Mouse (Mus musculus) G1E (cell line): Measurements from ENCODE around the gene Peak1.

ENCODE experiments used
- CTCF ChIP-seq: IDR thresholded peaks from 2 replicates; pipeline ENCODE4 v1.5.1; 2012; ENCODE audit warnings: low read depth, low read length, inconsistent platforms, mixed read lengths
- GATA1 ChIP-seq: IDR thresholded peaks from 2 replicates; pipeline ENCODE4 v1.6.1; 2012; ENCODE audit warnings: borderline replicate concordance, low read length, inconsistent platforms, mixed read lengths
- TAL1 ChIP-seq: conservative IDR thresholded peaks from 2 replicates; pipeline ENCODE4 v1.6.1; 2012; ENCODE audit warnings: low read depth, low read length, inconsistent platforms, mixed read lengths

GRCm38 (mm10) chr9:56264308-56265021 is 153.4 kb downstream of the Peak1 start:
- TF ChIP-seq CTCF (no peak), TAL1 (no peak), GATA1 (no peak)
